ENCODE assay signal across 17 mouse cellular contexts in genomic region chr13:38586451-38586850, GRCm38 (mm10).
"Had no signal": no experiment of that assay in that cellular context is flagged by ENCODE, and none has a peak within 500 bp of the region (broad histone marks: within the 10 kb centered on the region; RNA-seq: fewer than 3 reads in every experiment).

No protein-coding gene starts in this region.

- ATAC-seq: liver, embryonic 12.5 days; liver, postnatal 0 days; lung, postnatal 0 days; midbrain, embryonic 13.5 days; midbrain, embryonic 15.5 days; midbrain, embryonic 16.5 days had no signal

- DNase-seq: left cerebral cortex, postnatal 4 days; liver; liver, embryonic 13.5 days; liver, postnatal 0 days; lung, adult 18-20 months; lung, adult 2 months; lung, embryonic 14.5 days; lung, postnatal 10 days; lung, postnatal 14 days; lung, postnatal 36 days; lung, postnatal 4 days; midbrain, embryonic 14.5 days had no signal
